Mouse (Mus musculus): ENCODE measurements around the gene Zfp454.

Zfp454 gene

GRCm38 (mm10) chr11:50845951-50846350 lies 41.5 kb downstream of the Zfp454 start:
- intact Hi-C loops (cut with DNase I): no loop called here

GRCm38 (mm10) chr11:50841023-50841735 lies 46.3 kb downstream of the Zfp454 start, which contains the start of gene Zfp879:
TSS of gene Zfp879 (minus strand) at chr11:50841552.
- intact Hi-C loops (cut with DNase I): no loop called here

- intact Hi-C loops (cut with DNase I): no loop called here
Measured at GRCm38 (mm10) chr11:50835727-50836126, 51.7 kb downstream of the Zfp454 start.

- intact Hi-C loops (cut with DNase I): loop anchor here (10.0 kb wide), 1 partner anchor 228 kb away; the partner anchor contains the start of gene Zfp354a
Measured at GRCm38 (mm10) chr11:50827010-50827953, 60.2 kb downstream of the Zfp454 start, which contains the start of gene Zfp354c. TSS of gene Zfp354c (minus strand) at chr11:50827724.

- intact Hi-C loops (cut with DNase I): loop anchor here (10.0 kb wide), 1 partner anchor 229 kb away; the partner anchor contains the start of gene Zfp354a
Measured at GRCm38 (mm10) chr11:50826214-50826613, 61.2 kb downstream of the Zfp454 start.

Measured in adrenal gland (tissue).